Mouse (Mus musculus) spleen, postnatal 36 days (tissue): ENCODE measurements around the gene Ostm1.

ENCODE experiments used
- DNase-seq, 2 experiments: peaks; one replicate each; pipeline ENCODE4 v3.0.0; 2022; ENCODE audit warnings: low spot score in 2 of 2, mixed read lengths in 1 of 2

Gene Ostm1

DNA sequence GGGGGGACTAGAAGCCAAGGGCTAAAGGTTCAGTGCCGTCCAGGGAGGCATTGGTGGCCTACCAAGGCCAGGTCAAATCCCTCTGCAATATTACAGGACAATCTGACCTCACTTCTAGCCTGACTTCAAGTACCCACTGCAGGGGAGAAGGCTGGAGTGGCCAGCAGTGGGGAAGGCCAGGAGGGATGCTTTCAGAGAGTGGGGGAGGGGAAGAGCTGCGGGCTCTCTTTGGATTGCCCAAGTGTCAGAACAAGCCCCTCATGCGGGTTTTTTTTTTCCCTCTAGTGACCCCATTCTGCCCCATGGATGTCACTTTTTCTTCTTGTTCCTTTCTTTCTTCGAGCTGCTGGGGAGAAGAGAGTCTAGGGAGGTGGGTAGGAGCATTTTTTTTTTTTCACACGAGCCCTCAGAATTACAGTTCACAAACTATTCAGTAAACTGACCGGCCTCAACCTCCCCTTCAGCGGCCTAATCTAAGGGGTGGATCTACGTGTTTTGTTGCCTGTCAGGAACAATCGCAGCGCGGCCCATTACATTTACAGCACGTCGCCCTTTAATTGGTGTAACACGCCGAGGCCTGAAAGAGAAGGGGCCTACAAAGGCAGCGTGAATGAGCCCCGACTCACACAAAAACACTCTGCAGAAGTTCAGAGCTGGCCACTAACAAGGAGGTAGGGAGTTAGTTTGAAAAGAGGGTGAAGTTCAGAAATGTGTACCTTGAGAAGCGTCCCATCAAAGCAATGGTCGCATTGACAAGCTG lies 47.2 kb downstream of the Ostm1 start:
- no peak for DNase-seq

DNA sequence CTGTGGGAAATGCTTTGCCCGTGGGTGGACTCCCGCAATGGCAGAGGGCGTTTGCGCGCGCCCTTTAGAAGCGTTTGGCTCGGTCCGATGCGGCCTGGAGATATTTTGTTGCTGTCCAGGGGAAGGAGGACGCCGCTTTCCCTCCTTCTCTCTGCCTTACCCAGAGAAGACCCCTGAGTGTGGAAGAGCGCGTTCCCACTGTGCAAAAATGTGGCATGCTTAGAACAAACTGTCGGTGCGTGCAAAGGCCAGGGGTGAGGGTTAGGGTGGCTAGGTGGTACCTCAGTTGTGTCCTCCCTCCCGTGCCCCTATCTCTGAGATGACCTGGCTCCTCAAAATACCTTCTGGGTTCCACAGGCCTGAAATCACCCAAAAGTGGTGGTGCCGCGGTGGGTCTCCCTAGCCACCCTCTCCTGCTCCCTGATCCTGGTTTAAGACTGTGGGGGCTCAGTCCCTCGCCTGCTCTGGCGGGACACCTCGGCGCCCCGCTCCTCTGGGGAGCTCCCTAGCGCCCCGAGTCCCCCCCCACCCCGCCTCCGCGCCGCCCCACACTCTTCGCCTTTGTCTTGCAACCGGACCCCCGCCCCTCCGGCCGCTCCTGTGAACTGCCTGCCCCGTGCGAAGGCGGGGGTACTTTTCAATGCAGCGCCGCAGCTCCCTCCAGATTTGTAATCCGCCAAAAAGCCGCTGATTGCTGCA lies 48.3 kb downstream of the Ostm1 start:
- DNase-seq, result no peak

DNA sequence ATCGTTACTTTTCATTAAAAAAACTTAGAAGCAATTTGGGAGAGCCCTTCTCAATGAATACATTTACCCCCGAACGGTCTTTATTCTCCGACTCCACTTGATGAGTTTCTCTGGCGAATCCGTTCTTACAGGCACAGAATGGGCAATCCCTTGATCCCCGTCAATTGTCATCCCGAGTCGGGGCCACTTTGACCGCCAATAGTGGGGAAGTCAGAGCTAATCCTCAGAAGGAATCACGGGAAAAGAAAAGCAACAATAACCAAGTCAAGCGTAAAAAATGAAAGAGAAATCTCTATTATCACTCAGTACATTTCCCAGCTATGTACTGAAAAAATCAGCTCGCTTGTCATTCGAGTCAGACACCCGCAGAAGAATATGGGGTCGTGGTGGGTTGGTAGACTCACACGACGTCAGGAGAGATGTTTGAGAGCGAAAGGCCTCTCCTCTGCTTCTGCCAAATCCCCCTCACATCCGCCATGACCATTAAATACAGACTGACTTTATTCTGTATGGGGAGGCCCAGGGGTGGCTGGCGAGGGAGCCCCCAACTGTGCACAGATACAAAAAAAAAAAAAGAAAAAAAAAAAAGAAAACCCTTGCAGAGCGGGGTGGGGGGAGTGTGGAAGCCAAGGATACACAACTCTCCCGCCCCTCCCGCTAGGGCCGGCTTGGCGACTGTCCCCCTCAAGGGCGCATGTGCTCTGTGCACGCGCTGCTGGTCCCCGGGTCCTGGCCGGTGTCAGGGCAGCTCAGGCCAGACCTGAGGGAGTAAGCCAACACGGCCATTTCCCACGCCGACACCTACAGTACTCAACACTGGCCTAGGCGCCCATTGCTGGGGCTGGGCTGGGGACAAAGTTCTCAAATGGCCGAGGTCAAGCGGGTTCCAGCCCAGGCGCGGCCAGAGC lies 49.1 kb downstream of the Ostm1 start:
- DNase-seq, result no peak

DNA sequence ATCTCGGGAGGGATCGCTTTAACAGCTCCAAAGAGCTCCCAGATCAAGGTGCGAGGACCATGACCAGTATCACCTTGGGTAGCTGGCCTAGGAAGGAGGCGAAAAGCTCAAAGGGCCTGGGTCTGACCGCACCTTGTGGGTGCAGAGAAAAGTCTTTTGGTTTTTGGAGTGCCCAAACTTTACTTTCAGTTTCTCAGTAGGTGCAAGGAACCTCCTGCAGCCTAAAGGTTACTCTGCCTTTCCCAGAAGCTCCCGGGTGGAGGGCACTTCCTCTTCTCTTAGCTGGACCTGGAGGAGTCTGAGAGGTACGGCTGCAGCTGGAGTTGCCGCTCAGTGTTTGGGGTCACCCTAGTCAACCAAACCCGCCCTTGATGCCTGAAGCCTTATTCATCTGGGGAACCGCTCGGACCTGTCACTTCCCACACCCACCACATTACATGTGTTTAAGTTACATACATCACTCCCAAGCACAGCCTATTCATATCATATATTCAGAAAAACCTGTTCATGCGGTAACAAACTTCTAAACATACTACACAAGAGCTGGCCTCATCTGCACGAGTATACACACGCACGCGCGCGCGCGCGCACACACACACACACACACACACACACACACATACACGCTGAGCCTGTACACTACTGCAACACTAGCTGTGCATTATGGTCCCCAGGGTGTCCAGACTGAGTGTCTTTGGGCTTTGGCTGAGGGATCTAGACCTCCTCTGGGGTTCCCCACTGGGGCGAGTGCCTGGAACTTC lies 49.9 kb downstream of the Ostm1 start:
- no peak for DNase-seq

GRCm38 (mm10) chr10:42634122-42634720 lies 50.6 kb downstream of the Ostm1 start:
- DNase-seq, result no peak

- no peak for DNase-seq
Measured at GRCm38 (mm10) chr10:42635046-42635445, 51.4 kb downstream of the Ostm1 start.

DNA sequence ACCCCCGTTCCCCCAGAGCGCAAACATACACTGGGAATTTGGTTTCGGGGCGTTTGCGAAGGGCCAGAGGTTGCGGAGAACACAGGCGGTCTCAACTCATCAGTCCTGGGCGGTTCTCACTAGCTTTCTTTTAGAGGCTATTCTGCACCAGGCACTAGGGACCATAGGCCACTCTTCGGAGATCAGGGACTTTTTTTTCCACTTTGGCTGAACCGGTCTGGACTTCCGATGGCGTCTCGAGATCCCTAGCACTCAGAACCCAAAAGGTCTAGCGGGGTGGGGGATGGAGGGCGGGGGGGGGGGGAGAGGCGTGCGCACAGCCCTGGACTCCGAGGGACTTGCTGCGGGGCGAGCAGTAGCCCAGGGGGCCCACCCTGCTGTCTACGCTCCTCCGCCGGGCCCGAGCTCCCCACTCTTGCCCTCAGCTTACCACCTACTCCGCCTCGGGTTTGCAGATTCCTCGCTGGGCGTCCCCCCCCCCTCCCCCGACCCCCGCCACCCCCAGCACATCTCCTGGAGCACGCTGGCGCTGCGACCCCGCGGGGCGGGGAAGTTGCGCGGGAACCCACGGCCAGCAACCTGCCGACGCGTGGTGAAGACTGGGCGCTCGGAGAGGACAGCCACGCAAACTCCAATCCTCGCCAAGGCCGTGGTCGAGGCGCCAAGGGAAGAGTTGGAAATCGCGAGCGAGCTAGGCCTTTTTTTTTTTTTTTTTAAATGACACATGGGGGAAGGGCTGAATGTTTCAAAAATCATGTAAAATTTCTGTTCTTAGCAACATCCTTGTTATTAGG lies 52.1 kb downstream of the Ostm1 start:
- no peak for DNase-seq

DNA sequence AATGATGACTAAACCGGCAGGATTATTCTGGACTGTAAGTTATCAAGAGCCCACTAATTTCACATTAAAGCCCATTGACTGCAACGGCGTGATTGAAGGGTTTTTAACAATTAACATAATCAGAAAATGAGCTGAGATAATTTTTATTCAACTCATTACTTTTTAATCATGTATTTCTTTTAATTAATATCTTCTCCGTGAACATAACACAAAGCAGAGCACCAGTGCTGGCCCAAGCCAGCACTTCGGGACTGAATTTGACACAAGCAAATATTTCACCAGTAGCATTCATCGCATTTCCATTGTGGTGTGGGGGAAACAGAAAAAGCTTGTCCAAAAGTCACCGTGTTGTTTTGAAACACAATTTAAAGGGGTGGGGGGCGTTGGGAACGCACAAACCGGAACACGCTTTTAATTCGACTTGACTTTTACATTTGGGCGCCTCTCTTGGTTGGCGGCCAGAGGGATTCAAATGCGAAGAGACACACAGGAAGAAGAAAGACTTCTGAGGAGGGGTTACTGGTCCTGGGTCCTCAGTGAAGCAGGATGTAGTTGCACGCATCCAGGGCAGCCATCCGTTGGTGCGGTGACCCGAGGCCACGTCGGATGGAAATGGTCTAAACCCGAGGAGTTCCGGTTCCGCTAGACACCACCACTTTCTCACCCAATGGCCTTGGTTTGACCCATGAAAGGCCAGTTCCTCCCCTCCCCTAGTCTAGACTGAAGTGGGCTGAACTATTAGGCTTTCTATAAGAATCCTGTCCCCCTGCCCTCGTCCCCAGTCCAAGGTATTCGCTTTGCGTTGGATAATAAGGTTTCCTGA lies 52.9 kb downstream of the Ostm1 start:
- DNase-seq, result peak; percentile 13 to 16

DNA sequence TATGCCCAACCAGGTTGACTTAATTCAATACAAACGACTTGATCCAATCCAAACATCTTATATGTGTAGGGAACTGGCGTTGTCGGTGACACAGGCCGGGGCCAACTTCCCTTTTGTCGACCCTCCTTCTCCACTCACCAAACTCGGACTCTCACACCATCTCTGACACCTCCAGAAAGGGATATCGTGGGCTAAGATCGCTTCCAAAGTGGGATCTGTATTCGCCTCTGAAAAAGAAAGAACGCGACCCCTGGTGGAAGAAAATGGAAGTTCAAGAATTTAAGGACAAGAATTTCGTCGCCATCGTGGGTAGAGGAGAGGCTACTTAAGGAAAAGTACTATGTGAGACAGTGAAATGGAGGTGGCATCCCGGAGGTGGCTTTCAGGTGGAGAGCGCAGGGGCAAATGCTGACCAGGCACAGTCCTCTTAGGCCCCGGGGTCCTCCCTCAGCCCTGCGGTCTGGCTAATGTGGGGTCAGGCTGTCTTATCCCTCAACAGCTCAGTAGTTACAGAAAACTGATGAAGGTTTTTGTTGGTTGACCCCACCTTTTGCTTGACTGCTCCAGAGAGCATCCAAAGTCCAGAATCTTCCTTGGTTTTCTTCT lies 53.7 kb downstream of the Ostm1 start:
- peak; percentile 7 to 27 for DNase-seq

DNA sequence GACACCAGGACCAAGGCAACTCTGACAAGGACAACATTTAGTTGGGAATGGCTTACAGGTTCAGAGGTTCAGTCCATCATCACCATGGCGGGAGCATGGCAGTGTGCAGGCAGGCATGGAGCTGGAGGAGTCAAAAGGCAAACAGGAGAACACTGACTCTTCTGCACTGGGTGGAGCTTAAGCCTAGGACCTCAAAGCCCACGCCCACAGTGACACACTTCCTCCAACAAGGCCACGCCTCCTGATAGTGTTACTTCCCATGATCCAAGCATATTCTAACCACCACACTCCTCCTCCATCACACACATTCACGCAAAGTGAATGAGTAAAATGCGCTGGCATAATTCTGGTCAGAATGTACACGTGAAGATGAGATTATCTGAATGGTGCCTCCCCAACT lies 56.2 kb downstream of the Ostm1 start:
- no peak for DNase-seq

DNA sequence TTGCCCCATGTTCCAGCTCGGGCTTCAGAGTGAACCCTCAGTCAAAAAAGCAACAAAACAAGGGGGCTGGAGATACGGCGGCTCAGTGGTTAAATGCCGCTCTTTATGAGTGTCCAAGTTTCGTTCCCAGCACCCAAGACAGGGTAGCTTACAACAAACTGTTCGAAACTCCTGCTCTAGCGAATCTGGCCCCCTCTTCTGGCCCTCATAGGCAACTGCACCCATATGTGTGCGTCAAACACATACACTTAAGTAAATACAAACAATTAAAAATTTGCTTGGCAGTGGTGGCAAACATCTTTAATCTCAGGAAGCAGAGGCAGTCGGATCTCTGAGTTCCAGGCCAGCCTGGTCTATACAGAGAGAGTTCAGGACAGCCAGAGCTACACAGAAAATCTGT lies 60.0 kb downstream of the Ostm1 start:
- DNase-seq, result no peak

- DNase-seq, result no peak
Measured at GRCm38 (mm10) chr10:42646340-42646739, 62.7 kb downstream of the Ostm1 start.

GRCm38 (mm10) chr10:42661916-42662315 lies 78.3 kb downstream of the Ostm1 start:
- DNase-seq, result no peak

GRCm38 (mm10) chr10:42669970-42670369 lies 86.3 kb downstream of the Ostm1 start:
- DNase-seq, result no peak

DNA sequence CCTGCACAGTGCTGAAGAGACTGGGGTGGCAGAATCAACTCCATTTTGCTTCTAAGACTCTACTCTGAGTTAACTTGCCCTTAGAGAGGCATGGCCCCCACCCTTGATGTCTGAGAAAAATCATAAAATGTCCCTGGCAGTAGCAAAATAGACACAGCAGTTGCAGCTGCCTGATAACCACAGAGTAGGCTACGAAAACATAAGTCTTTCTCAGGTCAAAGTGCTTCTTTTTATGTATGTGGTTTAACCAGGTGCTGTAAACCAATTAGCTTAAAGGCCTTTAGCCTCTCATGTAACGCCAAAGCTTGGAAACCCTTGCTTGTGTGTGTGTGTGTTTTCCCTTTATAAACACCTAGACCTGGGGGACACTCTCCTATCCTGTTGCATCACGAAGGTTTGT lies 89.2 kb downstream of the Ostm1 start:
- peak in 1 of 2 experiments; percentile 3 for DNase-seq

GRCm38 (mm10) chr10:42675571-42675970 lies 91.9 kb downstream of the Ostm1 start:
- no peak for DNase-seq

- no peak for DNase-seq
Measured at GRCm38 (mm10) chr10:42678331-42678730, 94.7 kb downstream of the Ostm1 start.

DNA sequence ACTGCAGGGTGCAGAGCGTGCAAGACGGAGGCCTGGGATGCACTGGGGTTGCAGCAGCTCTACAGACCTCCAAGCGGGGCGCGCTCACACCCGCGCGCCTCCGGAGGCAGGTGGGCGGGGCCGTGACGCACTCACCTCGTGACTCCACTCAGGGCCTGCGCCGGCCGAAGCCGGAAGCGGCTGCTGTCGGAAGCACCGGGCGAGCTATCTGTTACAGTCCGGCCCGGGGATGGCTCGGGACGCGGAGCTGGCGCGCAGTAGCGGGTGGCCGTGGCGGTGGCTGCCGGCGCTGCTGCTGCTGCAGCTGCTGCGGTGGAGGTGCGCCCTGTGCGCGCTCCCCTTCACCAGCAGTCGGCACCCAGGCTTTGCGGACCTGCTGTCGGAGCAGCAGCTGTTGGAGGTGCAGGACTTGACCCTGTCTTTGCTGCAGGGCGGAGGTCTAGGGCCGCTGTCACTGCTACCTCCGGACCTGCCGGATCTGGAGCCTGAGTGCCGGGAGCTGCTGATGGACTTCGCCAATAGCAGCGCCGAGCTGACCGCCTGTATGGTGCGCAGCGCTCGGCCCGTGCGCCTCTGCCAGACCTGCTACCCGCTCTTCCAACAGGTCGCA lies 95.2 kb downstream of the Ostm1 start:
- DNase-seq, result peak; percentile 92 to 93

- no peak for DNase-seq
Measured at GRCm38 (mm10) chr10:42679586-42679985, 96.0 kb downstream of the Ostm1 start.
